Mouse (Mus musculus): ENCODE measurements around the gene Erich3.

DNA sequence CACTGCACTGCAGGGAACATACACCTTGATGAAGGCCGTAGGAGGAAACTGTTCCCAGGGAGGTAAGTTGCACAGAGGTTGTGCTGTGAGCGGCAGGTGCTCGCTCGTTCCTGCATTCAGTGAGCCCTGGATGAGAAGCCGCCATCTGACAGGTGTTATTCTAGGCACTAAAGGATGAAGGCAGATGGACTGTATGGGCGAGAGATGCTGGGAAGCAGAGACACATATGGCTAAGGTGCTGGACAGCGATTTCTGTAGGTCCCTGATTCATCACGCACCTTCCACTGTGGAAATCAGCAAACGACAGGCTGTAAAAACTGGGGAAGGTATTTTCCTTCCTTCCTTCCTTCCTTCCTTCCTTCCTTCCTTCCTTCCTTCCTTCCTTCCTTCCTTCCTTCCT lies 148.2 kb downstream of the Erich3 start:
- no peak for TF ChIP-seq EP300 (optimal IDR thresholded peaks at IDR 0.05)
- no peak for TF ChIP-seq CTCF (IDR thresholded peaks at IDR 0.05; ENCODE audit: low read depth)
